Mouse (Mus musculus) kidney, postnatal 4 days (tissue): ENCODE measurements at regions not wholly inside any gene's neighbourhood (a gene's known extent, or its start where the extent isn't known, plus 50 kb on each side); places are given as distances from the start of the nearest gene placed in this dataset.

Experiments
- DNase-seq, 2 experiments: peaks; one replicate each; pipeline ENCODE4 v3.0.0; 2021; ENCODE audit warnings: mixed read lengths in 2 of 2

DNA sequence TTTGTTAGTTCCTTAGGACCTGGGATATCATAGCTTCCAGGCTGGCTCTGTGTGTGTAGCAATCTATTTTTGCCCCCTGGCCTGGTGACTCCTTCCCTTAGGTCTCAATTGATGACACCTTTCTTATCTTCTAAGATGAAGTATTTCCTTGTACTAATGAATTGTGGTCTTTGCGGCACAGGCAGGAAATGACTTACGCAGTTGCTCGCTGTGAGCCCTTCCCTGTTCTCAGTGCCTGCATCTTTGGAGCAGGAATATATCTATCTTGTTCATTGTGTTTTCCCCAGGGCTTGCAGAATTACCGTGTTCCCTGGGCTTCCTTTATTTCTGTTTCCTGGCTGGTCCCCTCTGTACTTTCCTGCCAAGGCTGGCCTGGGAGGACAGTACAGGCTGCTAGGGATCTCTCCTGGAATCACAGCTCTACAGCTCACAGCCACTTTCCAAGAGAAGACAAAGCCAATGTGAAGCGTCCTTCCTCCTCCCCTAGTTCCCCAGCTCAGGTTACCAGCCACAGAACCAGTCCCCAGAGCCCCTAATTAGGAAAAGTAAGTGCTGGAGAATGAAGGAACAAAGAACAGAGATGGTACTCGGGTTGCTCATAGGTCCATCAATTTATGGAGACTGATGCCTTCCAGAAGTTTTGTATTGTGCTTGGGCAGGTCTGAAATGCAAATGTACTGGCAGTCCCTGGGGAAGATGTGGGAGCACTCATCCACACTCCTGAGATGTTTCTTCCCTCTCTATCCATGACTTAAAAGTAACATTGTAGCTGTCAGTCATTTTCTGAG is 119.2 kb upstream of the Eef2kmt start:
- no peak for DNase-seq

DNA sequence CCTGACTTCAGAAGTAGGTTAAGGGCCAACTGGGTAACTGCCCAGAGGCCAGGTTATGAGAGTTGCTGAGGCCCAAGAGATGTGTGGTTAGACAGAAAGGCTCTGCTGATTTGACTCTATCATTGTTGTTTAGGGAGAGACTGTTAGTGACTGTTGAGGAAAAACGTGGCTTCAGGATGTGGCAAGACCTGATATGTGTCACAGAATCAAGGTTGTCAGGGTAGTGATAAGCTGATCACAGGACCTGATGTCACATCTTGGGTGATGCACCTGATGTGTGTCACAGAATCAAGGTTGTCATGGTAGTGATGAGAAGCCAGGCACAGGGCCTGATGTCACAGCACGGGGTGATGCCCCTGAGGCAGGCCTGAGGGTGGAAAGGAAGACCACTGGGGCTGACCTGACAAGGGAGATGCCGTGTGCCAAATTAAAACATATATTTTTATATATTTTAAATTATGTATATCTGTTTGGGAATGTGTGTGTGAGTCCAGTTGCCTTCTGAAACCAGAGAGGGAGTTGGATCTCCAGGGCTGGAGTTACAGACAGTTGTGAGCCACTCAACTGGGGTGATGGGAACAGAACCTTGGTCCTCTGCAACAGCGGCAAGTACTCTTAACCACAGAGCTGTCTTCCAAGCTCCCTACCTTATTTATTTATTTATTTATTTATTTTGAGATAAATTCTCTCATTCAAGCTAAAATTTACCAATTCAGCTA is 115.6 kb upstream of the Eef2kmt start:
- no peak for DNase-seq

DNA sequence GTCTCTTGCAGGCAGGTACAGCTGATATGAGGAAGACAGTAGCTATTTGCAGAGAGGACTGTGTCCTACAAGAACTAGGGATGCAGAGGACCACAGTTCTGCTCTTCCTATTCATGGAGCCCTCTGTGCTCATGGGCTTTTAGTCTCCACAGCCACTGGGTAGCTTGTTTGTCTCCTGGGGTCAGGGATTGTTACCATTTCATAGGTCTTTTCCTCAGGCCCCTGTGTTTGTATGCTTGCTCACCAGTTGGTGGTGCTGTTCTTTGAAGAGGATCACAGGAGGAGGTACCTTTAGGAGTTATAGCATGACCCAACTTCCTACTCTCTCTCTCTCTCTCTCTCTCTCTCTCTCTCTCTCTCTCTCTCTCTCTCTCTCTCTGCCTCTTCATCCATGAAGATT is 114.7 kb upstream of the Eef2kmt start:
- no peak for DNase-seq

DNA sequence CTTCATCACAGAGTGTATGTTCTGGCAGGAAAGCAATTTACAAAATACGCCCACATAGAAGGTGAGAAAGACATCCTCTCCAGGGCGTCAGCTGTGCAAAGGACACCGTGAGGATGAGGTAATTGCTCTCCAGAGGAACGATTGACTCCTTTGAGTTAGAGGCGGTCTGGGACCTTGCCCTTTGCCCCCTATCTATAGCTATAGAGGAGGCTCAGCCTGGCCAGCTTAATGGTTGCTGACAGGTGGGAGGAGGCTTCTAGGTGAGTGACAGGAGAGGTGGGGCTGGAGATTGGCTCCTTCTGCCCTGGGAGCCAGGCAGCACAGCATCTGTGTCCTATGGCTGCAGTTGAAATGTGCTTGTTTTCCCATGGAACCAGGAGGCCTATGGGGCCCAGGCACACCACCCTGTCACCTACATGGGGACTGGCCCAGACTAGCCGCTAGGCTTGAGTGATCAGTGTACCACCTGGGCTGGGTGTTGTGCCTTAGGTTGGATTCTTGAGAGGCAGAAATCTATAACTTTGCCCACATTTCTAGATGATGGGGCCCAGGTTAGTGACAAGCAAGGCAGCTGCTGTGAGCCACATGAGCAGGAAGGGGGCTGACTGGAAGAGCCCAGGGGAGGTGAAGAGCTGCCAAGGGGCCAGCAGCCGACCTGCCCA is 113.2 kb upstream of the Eef2kmt start:
- DNase-seq = no peak

DNA sequence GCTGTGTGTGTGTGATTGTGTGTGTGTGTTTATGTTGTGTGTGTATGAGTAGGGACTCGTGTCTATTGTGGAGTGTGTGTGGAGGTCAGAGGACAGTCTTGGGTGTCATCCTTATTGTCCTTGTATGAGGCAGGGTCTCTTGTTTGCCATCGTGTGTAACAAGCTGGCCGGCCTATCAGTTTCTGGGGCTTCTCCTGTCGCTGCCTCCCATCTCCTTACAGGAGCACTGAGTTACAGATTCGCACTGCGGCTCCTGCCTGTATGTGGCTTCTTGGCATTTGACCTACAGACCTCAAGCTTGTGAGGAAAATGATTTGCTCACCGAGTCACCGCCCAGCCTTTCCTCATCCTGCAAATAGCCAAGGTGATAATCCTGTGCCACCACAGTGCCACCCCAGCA is 112.6 kb upstream of the Eef2kmt start:
- DNase-seq = no peak

DNA sequence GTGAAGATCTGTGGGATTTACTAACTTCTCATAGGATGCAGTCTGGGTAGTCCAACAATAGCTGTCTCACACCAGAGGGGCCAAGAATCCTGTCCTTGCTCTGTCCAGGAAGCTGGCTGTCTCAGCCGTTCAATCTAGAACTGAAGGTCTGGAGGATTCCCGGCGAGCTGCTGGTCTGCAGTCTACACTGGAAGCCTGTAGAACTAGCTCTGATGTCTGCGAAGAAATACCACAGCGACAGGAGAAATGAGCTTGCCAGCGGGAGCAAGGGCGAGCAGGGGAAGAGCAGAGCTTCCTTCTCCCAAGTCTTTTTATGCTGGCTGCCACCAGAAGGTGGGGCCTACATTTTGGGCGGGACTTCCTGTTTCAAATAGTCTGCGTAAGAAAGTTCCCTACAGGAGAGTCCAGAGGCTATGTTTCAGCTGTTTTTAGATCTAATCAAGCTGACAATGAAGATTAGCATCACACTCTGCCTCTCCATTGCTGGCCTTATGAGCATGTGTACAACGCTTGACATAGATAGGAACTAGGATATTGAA is 111.9 kb upstream of the Eef2kmt start:
- DNase-seq = no peak

DNA sequence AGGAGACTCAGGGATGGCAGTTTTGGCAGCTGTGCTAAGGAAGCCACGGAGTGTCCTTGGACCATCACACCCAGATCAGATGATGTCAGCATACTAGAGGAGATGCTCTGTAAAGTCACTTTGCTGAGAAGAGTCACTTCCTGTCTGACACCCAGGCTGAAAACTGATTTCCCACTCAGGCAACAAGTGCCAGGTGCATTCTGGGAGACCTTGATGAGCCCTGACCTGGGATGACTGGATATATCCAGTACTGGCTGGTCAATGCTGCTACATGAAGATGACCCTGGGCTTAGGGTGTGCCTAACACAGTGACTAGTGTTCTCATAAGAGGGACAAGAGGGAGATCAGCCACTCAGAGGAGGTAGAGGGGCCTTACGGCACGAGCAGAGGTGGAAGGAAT is 110.2 kb upstream of the Eef2kmt start:
- DNase-seq = no peak

DNA sequence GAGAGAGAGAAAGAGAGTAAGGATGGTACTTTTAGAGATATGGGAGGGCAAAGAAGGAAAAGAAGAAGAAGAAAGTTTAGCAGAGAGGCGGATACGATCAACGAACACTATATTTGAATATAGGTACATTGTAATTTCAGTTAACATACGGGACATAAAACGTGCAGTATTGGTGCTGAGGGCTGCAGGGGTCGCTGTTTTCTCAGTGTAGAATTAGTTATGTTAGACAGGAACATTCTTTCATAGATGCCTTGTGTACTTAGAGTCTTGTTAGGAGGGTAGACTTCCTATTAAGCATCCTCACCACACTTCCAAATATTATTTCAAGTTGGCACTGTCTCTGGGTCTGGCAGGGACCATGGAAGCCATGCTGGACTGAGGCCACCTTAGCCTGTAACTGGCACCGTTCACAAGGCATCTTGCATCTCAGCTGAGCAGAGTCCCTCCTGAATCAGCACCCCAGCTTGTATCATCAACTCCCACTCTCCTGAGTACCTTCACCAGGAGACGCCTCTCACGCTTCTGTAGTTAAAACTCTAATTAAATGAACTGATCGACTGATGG is 107.3 kb upstream of the Eef2kmt start:
- DNase-seq = no peak

DNA sequence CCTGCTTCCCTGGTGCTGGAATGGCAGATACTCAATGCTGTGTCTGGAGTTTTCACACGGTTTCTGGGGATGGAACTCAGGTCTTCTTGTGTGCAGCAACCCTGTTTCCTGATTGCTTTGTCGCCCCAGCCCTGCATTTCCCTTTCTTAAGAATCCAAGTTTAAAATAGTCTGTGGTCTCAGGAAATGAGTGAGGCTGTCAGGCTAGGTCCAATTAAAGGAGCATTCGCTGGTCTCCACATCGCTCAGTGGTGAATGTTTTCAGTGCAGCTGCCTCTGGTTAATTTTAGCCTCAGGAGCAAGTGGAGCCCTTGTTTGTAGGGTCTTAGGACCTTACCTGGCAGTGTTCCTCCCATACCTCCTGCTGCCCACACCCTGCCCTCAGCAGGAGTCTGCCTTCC is 103.4 kb upstream of the Eef2kmt start:
- DNase-seq = no peak

DNA sequence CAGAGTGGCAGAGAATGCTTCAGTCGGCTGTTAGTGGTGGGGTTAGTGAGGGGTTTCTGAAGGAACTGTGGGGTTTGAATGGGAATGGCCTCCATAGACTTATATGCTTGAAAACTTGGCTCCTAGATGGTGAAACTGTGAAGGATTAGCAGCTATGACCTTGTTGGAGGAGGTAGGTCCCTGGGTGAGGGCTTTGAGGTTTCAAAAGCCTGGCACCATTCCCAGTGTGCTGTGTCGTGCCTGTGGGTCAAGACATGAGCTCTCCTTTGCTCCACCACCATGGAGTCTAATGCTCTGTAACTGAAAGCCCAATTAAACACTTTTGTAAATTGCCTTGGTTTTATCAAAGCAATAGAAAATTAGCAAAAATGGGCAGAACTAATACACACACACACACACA is 98.1 kb upstream of the Eef2kmt start:
- no peak for DNase-seq

DNA sequence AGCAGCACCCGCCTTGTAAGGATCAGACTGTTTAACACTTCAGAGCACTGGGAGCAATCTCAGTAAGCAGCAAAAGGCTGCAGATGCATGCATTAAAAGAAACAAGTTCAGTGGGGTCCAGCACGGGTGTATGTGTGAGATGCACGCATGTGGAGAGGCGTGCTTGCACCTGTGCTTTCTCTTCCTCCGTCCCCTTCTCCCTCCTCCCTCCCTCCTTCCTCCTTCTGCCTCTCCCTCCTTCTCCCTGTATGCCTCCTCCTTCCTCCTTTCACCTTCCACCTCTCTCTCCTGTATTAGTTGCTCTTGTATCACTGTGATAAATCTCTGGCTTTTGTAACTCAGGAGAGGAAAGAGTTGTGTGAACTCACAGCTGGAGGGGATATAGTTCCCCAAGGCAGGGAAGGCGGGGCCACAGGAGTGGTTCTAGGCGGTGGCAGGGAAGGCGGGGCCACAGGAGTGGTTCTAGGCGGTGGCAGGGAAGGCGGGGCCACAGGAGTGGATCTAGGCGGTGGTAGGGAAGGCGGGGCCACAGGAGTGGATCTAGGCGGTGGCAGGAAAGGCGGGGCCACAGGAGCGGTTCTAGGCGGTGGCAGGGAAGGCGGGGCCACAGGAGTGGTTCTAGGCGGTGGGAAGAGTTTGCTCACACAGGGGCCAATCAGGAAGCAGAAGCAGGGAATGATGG is 96.2 kb upstream of the Eef2kmt start:
- peak; percentile 55 to 71 for DNase-seq

DNA sequence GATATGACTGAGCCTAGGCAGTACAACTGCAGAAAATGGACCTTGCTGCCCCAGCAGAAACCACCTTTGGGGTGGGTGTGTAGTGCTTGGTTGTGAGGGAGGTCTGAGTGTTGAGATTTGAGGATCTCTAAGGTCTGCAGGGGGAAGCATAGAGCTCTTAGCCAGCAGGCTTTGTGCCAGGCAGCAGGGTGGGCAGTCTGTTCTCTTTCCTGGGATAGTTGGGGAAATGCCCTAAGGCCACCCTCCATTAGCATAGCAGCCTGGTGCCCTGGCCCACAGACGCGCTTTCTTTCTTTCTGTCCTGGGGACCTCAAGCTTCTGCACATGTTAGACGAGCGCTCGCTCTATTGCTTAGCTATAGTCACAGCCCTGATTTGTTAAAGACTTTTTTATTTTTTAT is 91.4 kb upstream of the Eef2kmt start:
- no peak for DNase-seq

DNA sequence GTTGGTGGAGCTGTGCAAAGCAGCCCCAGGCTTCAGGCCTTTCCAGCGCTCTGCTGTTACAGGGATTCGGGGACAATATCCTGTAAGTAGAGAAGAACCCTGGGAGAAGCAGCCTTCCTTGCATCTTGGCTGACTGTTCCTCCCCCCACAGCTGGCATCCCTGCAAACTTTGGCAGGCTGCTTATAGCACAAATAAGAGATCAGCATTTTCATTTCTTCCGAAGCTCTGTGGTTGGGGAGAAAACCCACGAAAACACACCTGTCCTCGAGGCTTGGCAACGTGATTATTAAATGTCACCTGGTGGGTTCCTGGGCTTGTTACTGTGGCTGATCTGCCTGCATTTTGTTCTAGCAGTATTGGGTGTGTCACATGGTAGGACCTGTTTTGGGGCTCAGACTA is 86.5 kb upstream of the Eef2kmt start:
- DNase-seq = no peak

DNA sequence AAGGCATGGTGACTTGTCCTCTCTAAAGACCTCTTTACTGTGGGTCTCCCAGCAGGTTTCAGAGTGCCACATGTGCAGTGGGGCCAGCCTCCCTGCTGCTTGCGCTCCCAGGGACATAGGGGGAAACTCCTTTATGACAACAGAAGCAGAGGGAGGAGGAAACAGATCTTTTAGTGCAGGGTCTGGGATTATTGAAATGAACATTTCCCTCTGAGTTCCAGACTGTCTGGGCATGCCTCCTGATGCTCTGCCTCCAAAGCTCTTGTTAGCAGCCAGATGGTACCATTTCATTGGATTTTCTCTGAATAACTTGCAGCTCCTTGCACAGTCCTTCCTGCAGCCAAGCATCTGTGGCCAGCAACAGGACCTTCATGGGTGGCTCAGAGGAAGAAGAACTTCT is 60.5 kb upstream of the Eef2kmt start:
- DNase-seq = no peak

DNA sequence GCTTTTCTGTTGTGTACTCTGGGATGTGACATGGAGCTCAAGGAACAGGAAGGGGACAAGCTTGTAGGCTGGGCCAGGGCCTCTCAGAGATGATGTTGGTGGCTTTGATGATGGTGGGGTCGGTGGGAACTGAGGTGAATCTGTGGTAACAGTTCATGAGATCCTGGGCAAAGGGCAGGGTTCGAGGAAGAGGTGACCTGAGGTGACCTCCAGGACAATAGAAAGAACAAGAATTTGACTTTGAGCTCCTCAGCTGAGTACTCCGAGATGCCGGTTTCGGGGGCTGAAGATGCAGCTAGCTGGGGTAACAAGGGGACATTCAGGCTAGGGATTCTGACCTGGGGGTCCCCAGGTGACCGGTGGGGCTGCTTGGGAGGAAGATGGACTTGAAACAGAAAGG is 57.5 kb upstream of the Eef2kmt start:
- DNase-seq = no peak

DNA sequence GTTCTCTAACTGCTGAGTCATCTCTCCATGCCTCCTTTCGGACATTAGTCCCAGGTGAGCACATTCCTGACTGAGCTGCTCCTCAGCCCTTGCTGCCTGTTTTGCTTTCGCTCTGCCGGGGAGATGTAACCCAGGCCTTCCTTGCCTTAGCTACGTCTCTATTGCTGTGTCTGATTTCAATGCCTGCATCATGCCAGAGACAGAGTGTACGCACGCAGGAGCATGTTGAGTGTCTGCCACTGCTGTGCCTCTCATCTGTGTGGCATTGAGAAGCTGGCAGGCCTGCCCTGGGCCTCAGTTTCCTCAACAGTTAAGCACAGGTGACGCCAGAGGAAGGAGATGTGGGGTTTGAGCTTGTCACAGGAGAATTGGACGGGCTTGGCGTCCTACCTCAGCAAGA is 55.7 kb upstream of the Eef2kmt start:
- DNase-seq = no peak

DNA sequence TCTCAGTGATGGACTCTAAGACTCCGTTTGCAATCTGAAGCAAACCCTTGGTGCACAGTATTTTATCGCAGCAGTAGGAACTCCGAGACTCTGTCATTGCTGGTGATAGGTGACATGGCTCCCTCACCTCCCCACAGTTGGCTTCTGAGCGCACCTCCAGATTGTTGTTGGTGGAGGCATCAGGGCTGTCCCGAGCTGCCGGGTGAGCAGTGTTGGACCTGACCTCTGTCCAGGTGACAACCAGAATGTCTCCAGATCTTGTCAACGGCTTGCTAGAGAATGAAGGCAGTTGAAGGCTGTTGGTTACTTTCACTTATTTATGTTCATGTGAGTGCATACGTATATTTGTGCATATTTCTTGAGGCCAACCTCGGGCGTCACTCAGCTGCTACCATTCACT is 55.0 kb upstream of the Eef2kmt start:
- no peak for DNase-seq

DNA sequence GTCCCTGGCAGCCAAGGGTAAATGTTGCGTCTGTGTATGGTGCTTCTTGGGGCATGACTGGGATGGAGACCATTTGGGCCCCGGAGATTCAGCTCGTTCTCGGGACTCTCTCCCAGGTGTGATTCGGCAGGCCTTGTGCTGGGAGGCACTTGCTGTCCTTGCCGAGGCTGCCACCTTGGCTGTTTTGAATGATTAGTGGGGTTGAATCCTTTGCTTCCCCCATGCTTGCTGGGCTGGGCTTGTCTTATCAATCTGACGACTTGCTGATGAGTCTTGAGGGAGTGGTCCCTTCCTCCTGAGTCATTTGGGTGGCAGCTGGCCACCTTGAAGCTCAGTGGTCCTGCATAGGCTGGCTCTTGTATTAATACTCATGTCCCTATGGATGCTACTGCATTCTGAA is 52.0 kb upstream of the Eef2kmt start:
- DNase-seq = no peak

DNA sequence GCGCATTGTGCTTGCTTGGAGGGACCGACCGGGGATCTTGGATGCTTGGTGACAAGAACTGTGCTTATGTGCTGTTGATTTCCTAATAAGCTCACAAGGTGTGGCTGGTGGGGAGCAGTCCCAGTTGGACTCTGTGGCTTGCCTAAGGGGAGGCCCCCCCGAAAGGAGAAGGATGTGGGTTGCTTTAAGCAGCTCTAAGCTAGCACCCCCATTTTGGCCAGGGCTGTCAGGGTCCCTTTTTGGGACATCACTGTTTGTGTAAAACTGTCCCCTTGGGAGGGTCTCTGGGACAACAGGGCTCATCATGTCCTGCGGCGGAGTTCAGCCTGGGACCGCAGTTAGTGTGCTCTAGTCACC is 51.4 kb upstream of the Eef2kmt start:
- DNase-seq = no peak

DNA sequence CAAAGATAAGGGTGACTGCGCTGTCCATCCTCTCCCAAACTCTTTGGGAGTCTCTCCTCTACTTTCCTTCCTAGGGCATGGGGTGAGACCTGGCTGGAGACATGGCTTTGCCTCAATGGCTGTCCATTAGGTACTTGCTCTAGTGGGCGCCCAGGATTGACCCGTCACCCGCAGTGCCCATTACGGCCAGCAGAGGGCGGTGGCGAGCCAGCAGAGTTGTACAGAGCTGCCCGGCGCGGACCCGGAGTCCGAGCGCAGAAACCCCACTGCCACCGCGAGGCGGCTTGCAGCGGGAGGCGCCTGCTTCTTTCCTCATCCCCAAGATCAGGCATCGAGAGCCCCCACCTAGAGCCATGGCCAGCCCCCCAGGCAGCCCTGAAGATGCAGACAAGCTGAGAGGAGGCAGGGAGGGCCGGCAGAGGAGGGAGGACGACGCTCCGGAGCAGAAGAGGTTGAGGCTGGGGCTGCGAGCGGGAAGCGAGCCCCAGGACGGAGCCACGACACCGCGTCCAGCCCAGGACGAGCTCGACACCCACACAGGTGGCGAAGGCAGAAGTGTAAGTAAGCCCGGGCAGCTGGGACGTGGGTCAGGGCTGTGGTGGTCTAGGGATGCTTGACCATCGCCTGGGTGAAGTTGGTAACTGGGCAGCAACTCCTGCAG is 50.9 kb upstream of the Eef2kmt start:
- DNase-seq = peak; percentile 93 to 95
